Mouse (Mus musculus): Measurements from ENCODE around the gene Mars. TPM values are rescaled to one million over a fixed set of nuclear protein-coding genes. Genes with fewer than 3 reads are reported as not detected.

The Mars gene
- polyA plus RNA-seq (2012) = 81.9 and 143 TPM in 2 replicates

- no peak for TF ChIP-seq GATA1 (IDR thresholded peaks at IDR 0.05; ENCODE audit: low read length)
These were observed at the start of gene Mars for GRCm38 (mm10) chr10:127311476-127312355. Gene Mars, minus strand, starts transcription at chr10:127311786.

- no peak for TF ChIP-seq GATA1 (IDR thresholded peaks at IDR 0.05; ENCODE audit: low read length)
These were observed 49.1 kb upstream of the Mars start for GRCm38 (mm10) chr10:127360714-127361113.

GRCm38 (mm10) chr10:127355336-127355735 is 43.8 kb upstream of the Mars start:
- no peak for TF ChIP-seq GATA1 (IDR thresholded peaks at IDR 0.05; ENCODE audit: low read length)

GRCm38 (mm10) chr10:127353909-127354895 is 42.6 kb upstream of the Mars start, which contains the start of gene Inhbe:
Gene Inhbe, minus strand, starts transcription at chr10:127354411.
- TF ChIP-seq GATA1 (IDR thresholded peaks at IDR 0.05; ENCODE audit: low read length) = no peak

DNA sequence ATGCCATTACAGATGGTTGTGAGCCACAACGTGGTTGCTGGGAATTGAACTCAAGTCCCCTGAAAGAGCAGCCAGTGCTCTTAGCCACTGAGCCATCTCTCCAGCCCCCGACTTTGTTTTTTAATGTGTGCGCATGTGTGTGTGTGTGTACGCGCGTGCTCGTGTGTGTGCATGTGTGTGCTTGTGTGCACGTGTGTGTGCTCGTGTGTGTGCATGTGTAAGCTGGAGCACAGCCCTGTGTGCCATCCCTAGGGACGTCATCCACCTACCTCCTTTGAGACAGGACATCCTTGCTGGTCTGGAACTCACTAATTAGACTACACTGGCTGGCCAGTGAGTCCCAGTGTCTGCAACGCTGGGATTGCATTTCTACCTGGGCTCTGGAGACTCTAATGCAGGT is 41.2 kb upstream of the Mars start:
- no peak for TF ChIP-seq GATA1 (IDR thresholded peaks at IDR 0.05; ENCODE audit: low read length)

DNA sequence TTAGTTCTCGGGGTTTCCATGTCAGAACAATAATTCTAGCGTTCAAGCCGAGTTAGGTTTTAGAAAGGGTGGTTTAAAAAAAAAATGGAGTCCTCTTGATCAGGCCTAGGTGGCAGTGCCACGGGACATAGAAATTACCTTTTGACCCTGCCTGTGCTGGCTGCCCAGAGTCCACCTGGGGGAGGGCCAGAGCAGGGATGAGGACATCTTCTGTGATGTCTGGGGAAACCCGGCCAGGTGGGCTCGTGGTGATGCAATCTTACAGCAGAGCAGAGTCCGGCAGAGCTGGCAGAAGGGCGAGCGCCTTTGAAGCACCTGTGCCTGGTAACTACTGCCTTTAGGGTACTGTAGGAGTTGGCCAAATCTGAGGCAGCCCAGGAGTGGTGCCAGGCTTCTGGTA is 40.6 kb upstream of the Mars start:
- no peak for TF ChIP-seq GATA1 (IDR thresholded peaks at IDR 0.05; ENCODE audit: low read length)

- no peak for TF ChIP-seq GATA1 (IDR thresholded peaks at IDR 0.05; ENCODE audit: low read length)
These were observed 40.1 kb upstream of the Mars start for GRCm38 (mm10) chr10:127351719-127352118.

DNA sequence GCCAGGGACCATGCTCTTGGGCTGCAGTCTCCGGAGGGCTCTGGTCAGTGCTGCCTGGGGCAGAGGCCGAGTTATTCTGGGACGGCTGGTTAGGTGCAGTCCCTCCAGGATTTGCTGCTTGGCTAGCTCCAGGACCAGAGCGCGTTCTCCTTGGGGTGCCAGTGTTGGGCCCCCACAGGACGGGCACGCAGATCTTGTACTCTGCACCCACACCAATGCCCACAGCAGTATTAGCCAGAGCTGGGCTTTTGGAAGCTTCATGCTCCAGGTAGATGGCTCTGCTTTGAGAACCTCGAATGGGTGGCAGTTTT is 39.7 kb upstream of the Mars start:
- no peak for TF ChIP-seq GATA1 (IDR thresholded peaks at IDR 0.05; ENCODE audit: low read length)

GRCm38 (mm10) chr10:127350594-127351284 is 39.2 kb upstream of the Mars start:
- TF ChIP-seq GATA1 (IDR thresholded peaks at IDR 0.05; ENCODE audit: low read length) = no peak

DNA sequence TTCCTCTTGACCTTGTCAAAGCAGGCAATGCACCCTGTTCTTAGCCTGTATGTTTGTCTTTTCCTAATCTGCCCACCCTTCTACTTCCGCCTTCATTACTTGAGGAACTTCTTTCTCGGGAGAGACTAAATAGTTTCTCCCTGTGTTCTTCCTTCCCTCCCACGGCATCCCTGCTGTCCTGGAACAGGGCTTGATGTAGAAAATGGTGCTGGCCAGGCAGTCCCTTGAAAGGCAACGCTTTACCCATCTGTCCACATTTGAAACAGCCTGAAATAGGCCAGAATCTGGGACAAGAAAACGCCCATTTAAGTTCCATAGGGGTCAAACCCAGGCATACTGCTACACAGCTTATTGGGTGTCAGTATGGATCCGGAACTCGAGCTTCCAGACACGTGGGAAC is 38.2 kb upstream of the Mars start:
- TF ChIP-seq GATA1 (IDR thresholded peaks at IDR 0.05; ENCODE audit: low read length) = no peak

- no peak for TF ChIP-seq GATA1 (IDR thresholded peaks at IDR 0.05; ENCODE audit: low read length)
These were observed 37.4 kb upstream of the Mars start for GRCm38 (mm10) chr10:127348957-127349356.

DNA sequence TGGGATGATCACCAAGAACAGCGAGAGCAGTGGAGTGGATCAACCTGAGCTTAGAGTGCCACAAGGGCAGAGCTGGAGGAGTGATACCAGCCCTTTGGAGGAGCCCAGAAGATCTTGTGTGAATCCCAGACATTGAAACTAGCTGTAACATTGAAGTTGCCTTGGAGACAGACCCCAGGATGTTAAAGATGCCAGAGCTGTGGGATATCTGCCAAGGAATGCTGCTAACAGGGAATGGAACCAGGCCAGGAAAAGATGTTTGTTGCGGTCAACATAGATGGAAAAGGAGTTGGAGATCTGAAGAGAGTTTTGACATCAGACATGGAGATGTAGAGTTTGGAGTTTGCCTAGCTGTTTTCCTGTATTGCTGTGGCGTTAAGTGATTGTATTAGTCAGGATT is 34.6 kb upstream of the Mars start:
- TF ChIP-seq GATA1 (IDR thresholded peaks at IDR 0.05; ENCODE audit: low read length) = no peak

DNA sequence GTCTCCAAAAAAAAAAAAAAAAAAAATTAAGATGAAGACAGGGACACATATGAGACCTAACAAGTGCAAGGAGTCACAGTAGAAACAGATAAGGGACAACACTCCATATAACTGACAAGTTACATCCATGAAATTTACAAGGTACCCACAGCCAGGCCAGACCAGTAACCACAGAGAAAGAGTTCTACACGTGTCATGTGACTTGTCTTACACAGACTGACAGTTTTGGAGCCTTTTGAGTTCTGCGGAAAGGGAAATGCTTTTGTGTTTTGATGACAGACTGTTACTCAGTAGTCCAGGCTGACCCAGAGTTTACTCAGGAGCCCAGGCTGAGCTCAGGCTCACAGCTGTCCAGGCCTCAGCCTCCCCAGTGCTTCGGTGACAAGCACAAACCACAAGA is 31.4 kb upstream of the Mars start:
- TF ChIP-seq GATA1 (IDR thresholded peaks at IDR 0.05; ENCODE audit: low read length) = no peak

- no peak for TF ChIP-seq GATA1 (IDR thresholded peaks at IDR 0.05; ENCODE audit: low read length)
These were observed 30.5 kb upstream of the Mars start, which contains the start of gene Gli1 for GRCm38 (mm10) chr10:127341891-127342639. Gene Gli1, minus strand, starts transcription at chr10:127341974.

GRCm38 (mm10) chr10:127341360-127341690 is 29.7 kb upstream of the Mars start:
- TF ChIP-seq GATA1 (IDR thresholded peaks at IDR 0.05; ENCODE audit: low read length) = no peak
